Mouse (Mus musculus): ENCODE measurements at regions not wholly inside any gene's neighbourhood (a gene's known extent, or its start where the extent isn't known, plus 50 kb on each side); places are given as distances from the start of the nearest gene placed in this dataset.
A peak's percentile ranks its signal among the peaks of the same experiment; 100 is the strongest.

DNA sequence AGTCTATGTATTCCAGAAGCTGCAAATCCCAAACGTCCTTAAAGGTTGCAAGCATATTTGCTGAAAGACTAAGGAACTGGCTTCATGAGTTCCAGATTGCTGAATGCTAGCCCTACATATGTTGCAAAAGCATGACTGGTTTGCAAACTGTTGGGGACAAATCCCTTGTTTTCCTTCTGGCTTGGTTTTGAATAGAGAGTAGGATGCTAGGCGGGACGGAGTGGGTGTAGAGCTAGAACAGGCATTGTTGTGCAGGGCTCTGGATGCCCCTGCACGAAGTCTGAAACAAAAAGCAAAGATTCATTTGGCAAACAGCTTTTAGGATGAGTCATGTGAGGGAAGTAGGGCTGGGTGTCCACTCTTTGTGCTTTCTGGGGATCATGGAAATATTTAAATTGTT lies 500.9 kb upstream of the Cnksr2 start:
- 50% methylated on average over 4 of the region's 4 CpGs for WGBS
- Histone ChIP-seq H3K4me1 (ENCODE audit: control insufficient read depth, insufficient read depth) (no peaks in the 10 kb centered on the region), H3K36me3 (replicated peaks; ENCODE audit: control insufficient read depth, insufficient read depth, low read length) (no peaks in the 10 kb centered on the region), H3K9me3 (replicated peaks; ENCODE audit: control insufficient read depth, low read length) (no peaks in the 10 kb centered on the region), H3K4me3 (ENCODE audit: low read depth, low read length) (no peak overlapping the region), H3K4me2 (ENCODE audit: low read depth, low read length) (no peak overlapping the region), H3K9ac (replicated peaks; ENCODE audit: low read depth, low read length) (no peak overlapping the region), H3K27ac (ENCODE audit: low read depth) (no peak overlapping the region), H3K27me3 (ENCODE audit: control insufficient read depth, insufficient read depth, low read length) (no peaks in the 10 kb centered on the region)
- ATAC-seq (ENCODE audit: insufficient read depth, low read depth) (no peak), DNase-seq (ENCODE audit: low spot score) (no peak)
- TF ChIP-seq CTCF (IDR thresholded peaks at IDR 0.05; ENCODE audit: low read depth) (no peak), EP300 (IDR thresholded peaks at IDR 0.05; ENCODE audit: low read depth) (no peak)

GRCm38 (mm10) chrX:158577856-158578255 lies 534.8 kb upstream of the Cnksr2 start:
- H3K4me2 ChIP-seq (ENCODE audit: low read depth, low read length): no peak overlapping the region
- DNase-seq (ENCODE audit: low spot score) (no peak), ATAC-seq (ENCODE audit: insufficient read depth, low read depth) (no peak)
- TF ChIP-seq CTCF (IDR thresholded peaks at IDR 0.05; ENCODE audit: low read depth): no peak
- no peak for TF ChIP-seq EP300 (IDR thresholded peaks at IDR 0.05; ENCODE audit: low read depth)
- no peaks in the 10 kb centered on the region for H3K36me3 ChIP-seq (replicated peaks; ENCODE audit: control insufficient read depth, insufficient read depth, low read length)
- WGBS: 65% methylated on average over 2 of the region's 2 CpGs
- no peak overlapping the region for H3K4me3 ChIP-seq (ENCODE audit: low read depth, low read length)
- H3K4me1 ChIP-seq (ENCODE audit: control insufficient read depth, insufficient read depth): no peaks in the 10 kb centered on the region
- H3K27me3 ChIP-seq (ENCODE audit: control insufficient read depth, insufficient read depth, low read length): no peaks in the 10 kb centered on the region
- H3K9ac ChIP-seq (replicated peaks; ENCODE audit: low read depth, low read length): no peak overlapping the region
- no peak overlapping the region for H3K27ac ChIP-seq (ENCODE audit: low read depth)
- no peaks in the 10 kb centered on the region for H3K9me3 ChIP-seq (replicated peaks; ENCODE audit: control insufficient read depth, low read length)

DNA sequence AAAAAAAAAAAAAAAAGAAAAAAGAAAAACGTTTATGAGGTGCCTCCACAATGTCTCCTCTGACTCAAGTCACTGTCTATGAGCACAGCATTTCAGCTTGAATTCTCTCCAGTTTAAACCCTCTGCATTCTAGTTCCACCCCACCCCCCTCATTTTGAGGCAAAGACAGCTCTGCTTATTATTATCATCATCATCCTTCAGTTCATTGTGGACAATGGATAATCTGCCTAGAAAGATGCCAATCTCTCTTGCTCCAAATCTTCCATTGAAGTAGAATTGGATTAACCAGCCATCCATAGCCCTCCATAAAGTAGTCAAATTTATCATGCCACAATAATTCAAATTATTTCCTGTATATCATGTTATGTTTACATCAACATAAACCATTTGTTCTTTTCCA lies 570.0 kb upstream of the Cnksr2 start:
- no peak for TF ChIP-seq CTCF (IDR thresholded peaks at IDR 0.05; ENCODE audit: low read depth)
- no peak for TF ChIP-seq EP300 (IDR thresholded peaks at IDR 0.05; ENCODE audit: low read depth)
- H3K27ac ChIP-seq (ENCODE audit: low read depth): no peak overlapping the region
- H3K9ac ChIP-seq (replicated peaks; ENCODE audit: low read depth, low read length): no peak overlapping the region
- ATAC-seq (ENCODE audit: insufficient read depth, low read depth) (no peak), DNase-seq (ENCODE audit: low spot score) (no peak)
- H3K27me3 ChIP-seq (ENCODE audit: control insufficient read depth, insufficient read depth, low read length): no peaks in the 10 kb centered on the region
- H3K9me3 ChIP-seq (replicated peaks; ENCODE audit: control insufficient read depth, low read length): no peaks in the 10 kb centered on the region
- no peaks in the 10 kb centered on the region for H3K36me3 ChIP-seq (replicated peaks; ENCODE audit: control insufficient read depth, insufficient read depth, low read length)
- no peak overlapping the region for H3K4me2 ChIP-seq (ENCODE audit: low read depth, low read length)
- H3K4me3 ChIP-seq (ENCODE audit: low read depth, low read length): no peak overlapping the region
- no peaks in the 10 kb centered on the region for H3K4me1 ChIP-seq (ENCODE audit: control insufficient read depth, insufficient read depth)
- 3% methylated on average over 1 of the region's 1 CpGs for WGBS

DNA sequence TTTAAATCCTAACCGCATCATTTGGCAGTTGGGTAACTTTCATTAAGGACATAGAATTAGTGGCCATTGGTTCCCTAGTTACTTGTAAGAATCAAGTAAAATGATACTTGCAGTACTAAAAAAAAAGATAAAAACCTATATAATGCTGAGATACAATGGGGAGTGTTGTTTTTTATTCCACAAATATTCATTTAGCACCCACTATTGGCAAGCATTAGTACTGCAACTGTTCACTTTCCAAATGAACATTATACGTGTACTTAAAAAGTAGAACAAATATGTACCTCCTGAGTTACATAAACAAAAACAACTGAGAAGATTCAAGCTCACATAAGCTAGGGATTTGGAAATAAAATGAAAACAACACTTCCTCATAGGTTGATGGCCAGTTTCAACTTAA lies 570.5 kb upstream of the Cnksr2 start:
- H3K9ac ChIP-seq (replicated peaks; ENCODE audit: low read depth, low read length): no peak overlapping the region
- H3K27me3 ChIP-seq (ENCODE audit: control insufficient read depth, insufficient read depth, low read length): no peaks in the 10 kb centered on the region
- H3K4me1 ChIP-seq (ENCODE audit: control insufficient read depth, insufficient read depth): no peaks in the 10 kb centered on the region
- 72% methylated on average over 2 of the region's 2 CpGs for WGBS
- ATAC-seq (ENCODE audit: insufficient read depth, low read depth): no peak
- H3K36me3 ChIP-seq (replicated peaks; ENCODE audit: control insufficient read depth, insufficient read depth, low read length): no peaks in the 10 kb centered on the region
- H3K27ac ChIP-seq (ENCODE audit: low read depth): no peak overlapping the region
- no peak overlapping the region for H3K4me3 ChIP-seq (ENCODE audit: low read depth, low read length)
- no peak for TF ChIP-seq EP300 (IDR thresholded peaks at IDR 0.05; ENCODE audit: low read depth)
- peak; percentile 41 for TF ChIP-seq CTCF (IDR thresholded peaks at IDR 0.05; ENCODE audit: low read depth)
- H3K9me3 ChIP-seq (replicated peaks; ENCODE audit: control insufficient read depth, low read length): no peaks in the 10 kb centered on the region
- DNase-seq (ENCODE audit: low spot score): no peak
- no peak overlapping the region for H3K4me2 ChIP-seq (ENCODE audit: low read depth, low read length)

- H3K4me2 ChIP-seq (ENCODE audit: low read depth, low read length): no peak overlapping the region
- no peaks in the 10 kb centered on the region for H3K4me1 ChIP-seq (ENCODE audit: control insufficient read depth, insufficient read depth)
- 88% methylated on average over 1 of the region's 1 CpGs for WGBS
- no peaks in the 10 kb centered on the region for H3K9me3 ChIP-seq (replicated peaks; ENCODE audit: control insufficient read depth, low read length)
- H3K4me3 ChIP-seq (ENCODE audit: low read depth, low read length): no peak overlapping the region
- no peak for ATAC-seq (ENCODE audit: insufficient read depth, low read depth)
- no peak overlapping the region for H3K27ac ChIP-seq (ENCODE audit: low read depth)
- H3K36me3 ChIP-seq (replicated peaks; ENCODE audit: control insufficient read depth, insufficient read depth, low read length): no peaks in the 10 kb centered on the region
- TF ChIP-seq CTCF (IDR thresholded peaks at IDR 0.05; ENCODE audit: low read depth) (no peak), EP300 (IDR thresholded peaks at IDR 0.05; ENCODE audit: low read depth) (no peak)
- DNase-seq (ENCODE audit: low spot score): no peak
- no peak overlapping the region for H3K9ac ChIP-seq (replicated peaks; ENCODE audit: low read depth, low read length)
- H3K27me3 ChIP-seq (ENCODE audit: control insufficient read depth, insufficient read depth, low read length): no peaks in the 10 kb centered on the region
Measured at GRCm38 (mm10) chrX:158614029-158614428, 570.9 kb upstream of the Cnksr2 start.

DNA sequence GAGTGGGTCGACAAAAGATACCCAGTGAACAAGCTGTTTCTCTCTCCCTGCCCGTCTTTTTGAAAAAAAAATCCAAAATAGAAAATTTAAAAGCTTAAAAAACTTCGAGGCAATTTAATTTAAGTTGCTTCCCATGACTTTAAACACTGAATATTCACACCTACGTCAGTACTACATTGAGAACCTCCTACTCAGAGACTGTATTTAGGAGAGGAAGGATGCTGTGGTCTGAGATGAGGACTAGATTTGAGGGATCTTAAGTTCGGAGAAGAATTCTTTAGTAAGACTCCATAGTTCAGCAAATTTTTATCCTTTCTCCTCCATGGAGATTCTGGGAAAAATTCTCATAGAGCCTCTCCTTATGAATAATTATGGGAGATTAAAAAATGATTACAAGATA lies 571.4 kb upstream of the Cnksr2 start:
- Histone ChIP-seq H3K9ac (replicated peaks; ENCODE audit: low read depth, low read length) (no peak overlapping the region), H3K4me1 (ENCODE audit: control insufficient read depth, insufficient read depth) (no peaks in the 10 kb centered on the region), H3K9me3 (replicated peaks; ENCODE audit: control insufficient read depth, low read length) (no peaks in the 10 kb centered on the region), H3K4me3 (ENCODE audit: low read depth, low read length) (no peak overlapping the region), H3K27ac (ENCODE audit: low read depth) (no peak overlapping the region), H3K27me3 (ENCODE audit: control insufficient read depth, insufficient read depth, low read length) (no peaks in the 10 kb centered on the region), H3K4me2 (ENCODE audit: low read depth, low read length) (no peak overlapping the region), H3K36me3 (replicated peaks; ENCODE audit: control insufficient read depth, insufficient read depth, low read length) (no peaks in the 10 kb centered on the region)
- no peak for ATAC-seq (ENCODE audit: insufficient read depth, low read depth)
- no peak for DNase-seq (ENCODE audit: low spot score)
- TF ChIP-seq CTCF (IDR thresholded peaks at IDR 0.05; ENCODE audit: low read depth): no peak
- no peak for TF ChIP-seq EP300 (IDR thresholded peaks at IDR 0.05; ENCODE audit: low read depth)
- WGBS: 46% methylated on average over 5 of the region's 5 CpGs

All from heart, postnatal 0 days (tissue).